Mouse (Mus musculus) lung, postnatal 0 days (tissue): ENCODE measurements around the gene 4930583I09Rik.

Experiments used
- CTCF ChIP-seq: IDR thresholded peaks from 2 replicates; pipeline ENCODE4 v1.5.1; 2016; ENCODE audit warnings: antibody characterized with exemption, mild to moderate bottlenecking
- EP300 ChIP-seq: IDR thresholded peaks from 2 replicates; pipeline ENCODE4 v1.6.1; 2016; ENCODE audit warnings: antibody characterized with exemption, mild to moderate bottlenecking, control low read depth

DNA sequence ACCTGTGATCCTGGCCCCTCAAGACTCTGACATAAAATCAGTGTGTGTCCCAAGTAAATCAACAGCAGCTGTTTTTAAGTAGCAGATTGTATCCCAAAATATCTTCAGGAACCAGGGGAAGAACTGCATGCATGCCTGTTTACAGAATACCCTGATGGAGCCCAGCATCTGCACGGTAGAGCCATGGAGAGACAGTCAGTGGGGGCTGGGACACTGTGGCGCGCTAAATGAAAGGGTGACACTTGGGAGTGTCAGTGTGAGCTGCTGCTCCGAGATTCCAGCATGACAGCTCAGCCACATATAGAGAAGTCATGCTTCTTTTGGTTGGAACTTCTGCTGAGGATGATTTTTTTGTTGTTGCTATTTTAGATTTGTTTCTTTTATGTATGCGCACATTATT, 43.2 kb downstream of the 4930583I09Rik start:
- TF ChIP-seq EP300 (no peak), CTCF (no peak)
